Mouse (Mus musculus): ENCODE results near the gene Ihh.

The Ihh gene

DNA sequence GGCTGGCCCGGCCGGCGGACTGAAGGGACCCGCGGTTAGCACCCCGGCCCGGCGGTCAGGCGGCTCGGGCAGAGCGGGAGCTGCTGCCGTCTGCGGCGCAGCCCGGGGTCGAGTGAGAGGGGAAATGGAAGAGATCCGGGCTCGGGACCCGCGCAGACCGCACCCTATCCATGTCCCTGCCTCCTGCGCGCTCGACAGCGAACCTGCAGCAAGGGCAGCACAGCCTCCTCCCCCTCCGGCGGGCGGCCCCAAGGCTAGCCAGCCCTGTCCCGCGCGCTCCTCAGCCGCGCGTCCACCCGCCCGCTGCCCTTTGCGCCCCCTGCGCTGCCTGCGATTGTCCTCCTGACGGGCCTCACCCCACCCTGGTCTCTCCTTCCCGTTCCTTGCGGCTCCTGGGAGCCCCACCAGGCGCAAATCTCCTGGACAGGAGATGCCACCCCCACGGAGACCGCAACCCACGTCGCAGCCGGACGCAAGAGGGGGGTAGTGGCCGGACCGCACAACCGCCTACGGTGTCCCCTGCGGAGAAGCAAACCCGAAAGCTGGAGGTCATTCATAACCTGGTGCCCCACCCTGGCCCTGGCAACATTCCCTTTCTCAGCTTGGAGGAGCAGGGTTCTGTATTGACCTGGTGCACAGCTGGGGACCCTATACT lies at the start of gene Ihh:
TSS of gene Ihh (minus strand) at position 117 of the 655 bp plus-strand sequence.
- in situ Hi-C loops (cut with MboI; ENCODE audit: low sequenced_read_pairs) = no loop called here

DNA sequence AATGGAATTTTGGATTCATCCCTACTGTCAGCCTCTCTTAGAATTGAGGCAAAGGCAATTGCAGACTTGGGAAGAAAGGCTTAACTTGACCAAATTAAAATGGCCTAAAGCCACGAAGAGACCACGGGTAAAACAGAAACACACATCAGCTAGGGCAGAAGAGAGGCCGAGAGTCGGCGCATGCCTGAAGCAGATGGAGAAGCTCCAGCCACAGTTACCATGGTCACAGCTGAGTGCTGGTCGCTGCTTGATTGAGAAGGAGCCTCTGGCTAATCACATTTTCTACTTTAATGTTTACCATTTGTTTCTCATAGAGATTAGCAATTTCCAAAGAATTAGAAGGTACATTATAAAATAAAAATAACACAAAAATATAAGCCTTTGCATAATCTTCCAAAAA lies 49.7 kb upstream of the Ihh start:
- in situ Hi-C loops (cut with MboI; ENCODE audit: low sequenced_read_pairs) = no loop called here

DNA sequence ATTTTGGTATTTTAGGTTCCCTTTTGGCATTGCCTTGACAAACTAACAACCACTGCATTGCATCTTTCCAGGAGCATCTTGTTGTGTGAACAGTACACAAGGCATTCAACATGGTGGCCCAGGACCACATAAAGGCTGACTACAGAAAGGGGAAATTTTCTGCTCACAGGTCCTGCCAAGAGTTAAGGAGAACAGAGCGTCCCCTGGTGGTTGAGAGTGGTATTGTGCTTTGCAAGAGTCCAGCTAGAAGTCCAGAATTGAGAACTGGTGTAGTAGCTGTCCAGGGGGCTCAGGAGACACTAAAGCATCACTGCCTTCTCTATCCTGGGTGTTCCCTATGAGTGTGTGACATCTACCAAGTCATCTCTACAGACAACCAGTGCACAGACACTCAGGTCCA lies 49.0 kb upstream of the Ihh start:
- in situ Hi-C loops (cut with MboI; ENCODE audit: low sequenced_read_pairs) = no loop called here

DNA sequence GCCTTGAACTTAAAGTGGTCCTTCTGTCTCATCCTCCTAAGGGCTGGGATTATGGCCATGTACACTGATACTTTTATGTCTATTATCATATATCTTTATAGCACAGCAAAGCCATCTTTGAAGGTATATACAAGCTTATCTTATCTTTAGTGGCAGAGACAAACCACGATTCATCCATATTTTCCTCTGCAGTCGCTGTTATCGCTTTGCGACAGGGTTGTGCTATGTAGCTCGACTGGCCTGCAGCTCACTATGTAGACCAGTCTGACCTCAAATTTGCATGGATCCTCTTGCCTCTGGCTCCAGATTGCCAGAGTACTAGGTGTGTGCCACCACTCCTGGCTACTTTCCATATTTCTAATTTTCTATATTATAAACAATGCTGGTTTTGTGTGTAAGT lies 47.7 kb upstream of the Ihh start:
- in situ Hi-C loops (cut with MboI; ENCODE audit: low sequenced_read_pairs) = no loop called here

DNA sequence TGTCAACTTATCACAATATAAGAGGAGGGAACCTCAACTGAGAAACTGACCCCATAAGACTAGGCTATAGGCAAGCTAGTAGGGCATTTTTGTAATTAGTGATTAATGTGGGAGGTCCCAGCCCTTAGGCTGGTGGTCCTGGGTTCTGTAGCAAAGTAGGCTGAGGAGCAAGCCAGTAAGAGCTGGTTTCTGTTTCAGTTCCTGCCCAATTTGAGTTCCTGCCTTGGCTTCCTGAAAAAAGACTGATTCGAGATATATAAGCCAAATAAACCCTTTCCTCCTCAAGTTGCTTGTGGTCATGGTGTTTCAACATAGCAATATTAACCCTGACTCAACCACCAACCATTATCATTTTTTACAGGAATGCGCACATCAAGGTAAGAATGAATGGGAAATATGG lies 45.8 kb upstream of the Ihh start:
- in situ Hi-C loops (cut with MboI; ENCODE audit: low sequenced_read_pairs) = no loop called here

DNA sequence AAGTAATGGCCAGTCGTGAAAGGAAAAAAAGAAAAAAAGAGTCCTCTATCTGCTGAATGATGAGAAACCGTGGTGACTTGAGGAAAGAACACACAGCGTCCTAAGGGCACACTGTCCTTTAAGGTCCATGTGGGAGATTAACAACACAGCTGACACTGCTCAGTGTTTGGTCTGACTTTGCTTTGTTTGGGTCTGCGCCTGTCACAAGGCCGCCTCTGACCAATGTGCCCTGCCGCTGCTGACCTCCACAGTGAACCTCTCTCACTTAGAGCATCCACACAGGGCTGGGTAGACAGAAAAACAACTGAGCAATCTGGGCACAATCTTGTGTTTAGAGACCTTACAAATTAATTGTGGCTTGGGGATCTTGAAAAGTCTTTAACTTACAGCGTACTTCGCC lies 25.5 kb upstream of the Ihh start:
- in situ Hi-C loops (cut with MboI; ENCODE audit: low sequenced_read_pairs) = no loop called here

DNA sequence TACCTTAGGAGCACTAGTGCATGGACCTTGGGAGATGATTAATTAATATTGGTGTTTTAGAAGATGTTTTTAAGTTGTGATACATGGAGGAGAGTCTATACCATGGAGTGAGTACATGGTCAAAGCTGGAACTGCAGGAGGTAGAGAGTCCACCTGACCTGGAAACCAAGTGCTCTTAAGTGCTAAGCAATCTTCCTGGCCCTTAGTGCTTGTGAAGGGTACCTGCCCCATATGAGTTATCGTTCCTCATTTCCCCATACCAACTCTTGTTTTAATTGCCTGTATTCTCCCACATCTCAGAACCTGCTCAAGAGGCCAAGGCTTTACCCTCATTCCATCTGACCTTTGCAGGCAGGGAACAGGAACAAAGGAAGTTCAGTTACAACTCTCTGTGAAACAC lies 24.5 kb upstream of the Ihh start:
- in situ Hi-C loops (cut with MboI; ENCODE audit: low sequenced_read_pairs) = no loop called here

DNA sequence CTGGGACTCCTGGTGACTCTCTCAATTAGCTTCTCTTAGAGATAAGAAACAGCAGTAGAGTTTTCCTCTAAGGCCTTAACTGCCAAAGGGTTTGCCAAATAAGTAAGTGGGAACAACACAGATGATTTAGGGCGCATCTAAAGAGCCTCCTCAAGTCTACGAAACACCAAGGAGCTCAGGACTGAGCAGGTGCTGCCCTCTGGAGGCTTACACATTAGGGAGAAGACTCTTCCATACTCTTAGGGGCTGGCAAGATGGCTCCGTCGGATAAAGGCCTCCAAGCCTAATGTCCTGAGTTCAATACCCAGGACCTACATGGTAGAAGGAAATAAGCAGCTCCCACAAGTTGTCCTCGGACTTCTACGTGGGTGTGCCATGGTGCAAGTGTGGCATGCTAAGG lies 22.1 kb upstream of the Ihh start:
- in situ Hi-C loops (cut with MboI; ENCODE audit: low sequenced_read_pairs) = no loop called here

DNA sequence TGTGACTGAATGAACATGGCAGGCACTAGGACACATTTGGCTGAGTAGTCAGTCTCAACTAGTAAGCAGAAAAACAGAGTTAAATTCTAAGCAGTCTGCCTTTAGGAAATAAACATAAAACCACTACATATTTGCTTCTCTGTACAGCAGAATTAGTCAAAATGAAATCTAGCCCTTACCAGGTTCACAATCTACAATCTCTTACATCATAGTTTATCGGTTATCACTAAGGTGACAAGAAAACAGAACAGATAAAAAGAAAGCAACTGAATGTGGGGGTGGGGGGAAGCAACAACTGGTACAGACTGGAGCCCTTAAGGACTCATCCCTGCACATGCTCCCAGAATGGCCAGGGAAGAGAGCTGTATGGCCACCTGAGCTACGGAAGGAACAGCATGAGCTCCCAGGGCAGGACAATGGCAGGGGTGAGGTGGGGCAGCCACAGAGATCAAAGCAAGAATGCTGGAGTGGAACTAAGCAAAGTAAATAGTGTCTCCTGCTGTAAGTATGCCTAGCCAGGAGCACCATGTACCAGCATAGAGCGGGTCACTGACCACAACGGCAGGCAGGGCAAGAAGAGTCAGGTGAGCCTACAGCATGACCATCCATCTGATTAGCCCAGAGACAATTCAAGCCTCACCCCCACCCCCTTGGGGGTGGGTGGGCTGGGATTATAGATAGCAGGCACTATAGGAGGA lies 20.0 kb upstream of the Ihh start:
- in situ Hi-C loops (cut with MboI; ENCODE audit: low sequenced_read_pairs) = no loop called here

DNA sequence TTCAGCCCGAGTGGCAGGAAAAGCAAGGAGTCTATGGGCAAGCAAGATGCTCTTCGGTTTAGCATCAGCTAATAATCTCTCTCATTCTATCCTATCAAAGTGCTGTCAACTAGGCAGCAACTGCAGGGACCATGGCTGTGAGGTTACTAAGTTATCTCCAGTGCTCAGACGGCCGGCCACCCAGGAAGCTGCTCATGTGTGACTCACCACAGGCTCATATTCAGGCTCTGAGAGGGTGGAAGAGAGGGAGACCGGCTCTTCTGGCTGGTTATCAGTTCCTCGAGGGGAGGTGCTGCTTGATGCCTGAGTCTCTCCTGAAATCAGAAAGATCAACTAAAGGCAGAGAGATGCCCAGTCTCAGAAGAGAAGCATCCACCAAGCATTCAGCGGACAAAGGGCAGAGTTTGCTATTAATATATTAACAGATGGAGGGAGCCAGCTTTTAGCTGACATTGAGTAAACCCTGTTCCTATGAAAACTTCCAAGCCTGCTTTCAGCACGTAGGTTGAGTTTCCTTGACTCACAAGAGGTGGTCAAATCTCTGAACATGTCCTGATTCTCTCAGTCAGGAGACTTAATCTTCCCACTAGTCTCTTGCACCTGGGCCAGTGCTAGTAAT lies 16.6 kb upstream of the Ihh start:
- in situ Hi-C loops (cut with MboI; ENCODE audit: low sequenced_read_pairs) = no loop called here

DNA sequence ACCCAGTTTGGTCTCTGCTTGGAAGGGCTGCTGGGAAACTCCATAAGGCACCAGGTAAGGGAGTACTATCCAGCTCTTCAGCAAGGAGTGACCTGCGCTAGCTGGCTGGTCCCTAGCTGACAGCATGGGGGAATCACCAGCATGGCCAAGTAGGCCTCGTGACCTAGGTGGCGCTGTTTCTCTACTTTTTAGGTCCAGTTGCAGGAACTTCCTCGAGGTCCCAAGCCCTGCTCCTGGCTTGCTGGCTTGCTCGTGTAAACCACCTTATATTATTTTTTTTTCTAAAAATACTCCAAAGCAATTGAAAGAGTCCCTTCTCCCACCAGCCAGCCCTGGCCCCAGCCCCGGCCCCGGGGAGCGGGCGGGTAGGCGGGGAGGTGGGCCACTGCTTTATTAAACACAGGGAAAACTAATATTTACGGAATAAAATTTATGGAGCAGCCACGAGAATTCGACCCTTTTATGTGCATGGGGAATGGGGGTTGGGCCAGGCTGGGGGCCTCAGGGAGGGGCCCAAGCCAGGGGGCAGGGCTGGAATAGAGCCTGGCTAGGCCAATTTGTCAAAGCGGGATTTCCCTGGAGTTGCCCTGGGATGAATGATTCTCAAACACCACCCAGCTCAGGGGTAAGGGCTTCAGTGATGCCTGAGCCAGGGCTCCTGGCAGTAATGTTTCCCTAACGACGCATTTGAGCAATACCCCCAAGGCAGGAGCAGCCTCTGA lies 13.2 kb upstream of the Ihh start:
- in situ Hi-C loops (cut with MboI; ENCODE audit: low sequenced_read_pairs) = no loop called here

DNA sequence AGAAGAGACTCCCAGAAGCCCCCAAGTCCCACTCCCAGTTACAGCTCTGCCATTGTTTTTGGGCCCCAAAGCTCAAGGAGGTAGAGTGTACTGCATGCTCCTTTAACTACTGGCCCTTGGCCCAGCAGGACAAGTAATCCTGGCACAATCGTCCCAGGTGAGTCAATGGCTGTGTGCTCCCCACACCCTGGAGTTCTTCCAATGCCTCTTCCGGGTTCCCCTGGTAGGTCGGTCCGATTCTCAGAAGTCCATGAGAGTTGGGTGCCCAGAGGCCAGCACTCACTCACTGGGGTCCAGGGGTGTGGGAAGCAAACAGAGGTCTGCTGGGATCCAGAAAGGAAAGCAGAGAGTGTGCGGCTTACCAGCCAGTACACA lies 11.4 kb upstream of the Ihh start:
- in situ Hi-C loops (cut with MboI; ENCODE audit: low sequenced_read_pairs) = no loop called here

DNA sequence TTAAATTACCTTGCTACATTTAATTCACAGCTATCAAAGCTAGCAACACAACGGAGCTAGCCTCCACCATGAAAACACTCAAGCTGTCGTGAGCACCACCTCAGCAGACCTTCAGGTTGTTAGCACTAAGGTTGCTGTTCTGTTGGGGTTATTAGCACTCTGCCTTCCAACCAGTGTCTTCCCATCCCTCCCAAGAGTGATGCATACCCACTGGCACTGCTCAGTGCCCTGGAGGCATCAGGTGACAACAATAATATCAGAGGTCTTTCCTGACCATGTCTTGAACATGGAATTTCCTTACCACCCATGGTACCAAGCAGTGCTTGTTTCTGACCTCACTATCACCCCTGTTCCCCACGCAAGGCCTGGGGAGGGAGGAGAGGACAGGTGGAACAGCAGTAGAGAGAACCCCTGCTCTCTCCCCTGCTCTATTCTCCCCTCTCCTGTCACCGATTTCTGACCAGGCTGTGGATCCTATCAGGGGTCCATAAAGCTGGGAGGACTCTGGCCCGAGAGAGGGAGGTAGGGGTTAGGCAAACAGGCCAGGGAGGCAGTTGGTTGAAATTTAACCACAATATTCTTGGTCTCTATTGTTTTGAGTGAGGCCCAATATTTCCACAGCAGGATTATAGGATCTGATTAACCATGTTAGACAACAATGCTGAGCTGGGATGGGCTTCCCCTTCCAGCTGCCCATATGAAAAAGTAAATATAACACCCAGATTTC lies 10.8 kb upstream of the Ihh start:
- in situ Hi-C loops (cut with MboI; ENCODE audit: low sequenced_read_pairs) = no loop called here

DNA sequence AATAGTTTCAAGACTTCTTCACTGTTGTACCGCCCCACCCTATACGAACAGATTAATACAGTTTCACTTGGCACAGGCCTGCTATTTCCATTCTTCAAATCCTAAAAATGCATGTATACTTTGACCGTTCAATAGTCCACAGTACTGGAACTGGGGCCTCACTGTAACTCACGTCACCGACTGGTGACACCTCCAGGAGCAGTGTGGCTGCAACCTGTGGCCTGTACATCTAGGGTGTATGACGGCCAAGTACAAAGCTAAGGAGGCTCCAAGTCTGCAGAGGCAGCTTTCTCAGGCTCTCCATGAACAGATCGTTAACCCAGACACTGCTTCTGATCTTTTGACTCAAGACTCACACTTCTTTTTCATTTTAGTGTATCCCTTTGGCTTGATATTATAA lies 10.2 kb upstream of the Ihh start:
- in situ Hi-C loops (cut with MboI; ENCODE audit: low sequenced_read_pairs) = no loop called here

DNA sequence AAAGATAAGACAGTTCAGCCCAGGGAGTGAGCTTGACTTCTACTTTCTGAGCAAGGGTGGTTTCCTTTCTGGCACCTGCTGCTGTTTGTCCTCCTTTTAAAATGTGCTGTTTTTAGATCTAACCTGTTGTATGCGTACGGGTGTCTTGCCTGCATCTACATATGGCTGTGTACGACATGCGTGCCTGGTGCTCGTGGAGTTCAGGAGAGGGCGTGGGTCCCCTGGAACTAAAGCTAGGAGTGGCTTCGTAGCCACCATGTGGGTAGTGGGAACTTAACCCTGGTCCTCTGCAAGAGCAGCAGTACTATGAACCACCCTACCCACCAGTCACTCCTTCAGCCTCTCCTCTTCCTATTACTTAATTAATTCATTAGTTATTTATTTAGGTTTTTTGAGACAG lies 8.6 kb upstream of the Ihh start:
- in situ Hi-C loops (cut with MboI; ENCODE audit: low sequenced_read_pairs) = no loop called here

DNA sequence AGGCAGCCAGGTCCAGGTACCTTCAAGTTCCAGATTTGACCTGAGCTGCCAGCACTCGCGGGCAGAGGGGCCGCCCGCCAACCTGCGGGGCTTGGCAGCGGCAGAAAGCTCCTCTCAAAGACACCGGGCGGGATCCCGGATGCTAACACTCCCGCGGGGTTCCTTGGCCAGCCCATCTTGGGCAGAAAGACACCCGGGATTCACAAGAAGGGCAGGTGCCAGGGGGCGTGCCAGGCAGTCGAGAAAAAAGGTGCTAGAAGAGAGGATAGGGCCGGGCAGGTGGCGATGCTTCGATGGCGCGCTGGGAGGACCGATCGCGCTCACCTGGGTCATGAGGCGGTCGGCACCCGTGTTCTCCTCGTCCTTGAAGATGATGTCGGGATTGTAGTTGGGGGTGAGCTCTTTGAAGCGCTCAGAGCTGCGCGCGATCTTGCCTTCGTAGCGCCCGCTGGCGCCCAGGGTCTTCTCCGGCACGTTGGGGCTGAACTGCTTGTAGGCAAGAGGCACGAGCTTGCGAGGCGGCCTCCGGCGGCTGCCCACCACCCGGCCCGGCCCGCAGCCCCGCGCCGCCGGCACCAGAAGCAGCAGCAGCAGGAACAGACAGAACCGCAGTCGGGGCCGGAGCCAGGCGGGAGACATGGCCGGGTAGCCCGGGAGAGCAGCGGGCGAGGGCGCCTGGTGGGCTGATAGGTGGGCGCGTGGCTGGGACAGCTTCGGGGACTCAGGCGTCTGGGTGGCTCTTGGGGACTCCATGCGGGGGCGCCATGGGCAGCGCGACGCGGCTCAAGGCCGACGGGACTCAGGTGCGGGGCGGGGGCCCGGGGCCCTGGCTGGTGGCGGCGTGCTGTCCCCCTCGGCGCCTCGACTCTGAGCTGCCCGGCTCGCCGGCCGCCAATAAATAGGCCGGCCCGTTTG lies 639 bp downstream of the Ihh start:
- in situ Hi-C loops (cut with MboI; ENCODE audit: low sequenced_read_pairs) = no loop called here

DNA sequence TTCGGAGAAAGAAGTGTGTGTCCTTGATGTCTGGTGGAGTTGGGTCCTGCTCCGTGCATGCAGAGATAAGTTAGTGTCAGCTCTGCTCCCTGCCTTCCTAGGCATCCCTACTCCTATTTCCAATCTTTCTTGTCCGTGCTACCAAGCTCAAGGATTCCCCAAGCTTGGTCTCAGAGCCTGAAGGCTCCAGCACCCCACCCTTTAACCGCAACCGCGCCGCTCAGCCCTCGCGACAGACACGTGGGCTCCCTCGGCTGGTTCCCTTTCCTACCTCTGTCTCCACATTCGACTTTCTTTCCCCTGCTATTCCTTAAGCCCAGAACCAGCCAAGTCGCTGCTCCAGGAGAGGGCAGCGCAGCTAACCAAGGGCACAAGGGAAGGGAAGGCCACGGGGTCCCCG lies 1.4 kb downstream of the Ihh start:
- in situ Hi-C loops (cut with MboI; ENCODE audit: low sequenced_read_pairs) = no loop called here

DNA sequence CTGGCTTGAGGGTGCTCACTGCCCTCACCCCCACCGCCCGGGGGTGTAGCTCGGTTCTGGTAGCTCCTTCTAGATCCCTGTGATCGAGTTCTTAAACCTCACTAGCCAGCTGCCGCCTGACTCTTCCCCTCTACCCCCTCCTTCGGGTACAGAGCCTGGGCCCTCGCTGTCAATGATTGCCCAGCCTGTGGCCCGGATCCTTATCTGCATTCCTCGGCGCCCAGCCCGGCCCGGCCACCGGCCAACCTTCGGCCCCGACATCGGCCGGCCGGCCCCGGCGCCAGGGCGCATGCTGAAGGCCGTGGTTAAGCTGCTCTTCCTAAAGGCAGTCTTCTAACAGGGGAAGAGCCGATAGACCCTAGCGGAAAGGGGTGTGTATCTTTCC lies 1.8 kb downstream of the Ihh start:
- in situ Hi-C loops (cut with MboI; ENCODE audit: low sequenced_read_pairs) = no loop called here

DNA sequence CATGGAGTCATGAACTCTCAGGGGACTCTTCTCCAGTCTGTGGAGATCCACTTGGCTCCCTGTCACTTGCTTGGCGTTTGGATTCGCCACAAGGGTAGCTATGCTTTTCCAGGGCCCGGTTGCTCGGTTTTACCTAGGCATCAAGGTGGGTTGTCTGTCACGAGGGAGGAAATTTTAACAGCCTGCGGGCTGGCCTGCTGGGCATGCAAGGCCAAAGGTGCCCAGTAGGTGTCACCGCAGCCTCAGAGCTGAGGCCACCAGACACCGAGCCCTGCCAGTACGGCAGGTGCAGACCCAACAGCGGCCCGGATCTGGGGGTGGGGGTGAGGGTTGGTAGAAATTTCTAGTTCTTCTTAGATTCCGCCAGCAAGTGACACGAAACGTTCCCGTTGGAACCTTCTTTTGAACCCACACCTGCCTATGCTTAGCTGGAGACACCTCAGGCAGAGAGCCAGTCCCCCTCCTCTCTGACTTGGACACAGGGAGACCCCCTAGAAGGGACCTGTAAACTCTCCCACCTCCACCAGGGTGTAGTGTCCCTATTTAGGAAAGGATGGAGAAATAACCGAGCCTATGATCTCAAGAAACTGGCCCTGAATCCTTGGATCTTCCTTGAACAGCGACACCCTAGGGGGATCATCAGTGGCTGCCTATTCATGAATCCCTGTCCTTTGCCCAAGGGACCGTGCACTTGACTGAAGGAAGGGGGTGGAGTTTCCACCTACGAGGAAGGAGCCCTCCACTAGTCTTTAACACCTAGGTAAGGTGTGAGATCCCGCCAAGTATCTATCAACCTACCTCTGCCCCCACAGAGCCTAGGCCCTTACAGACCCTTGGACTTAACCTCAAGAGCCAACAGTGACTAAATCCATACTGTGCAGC lies 2.4 kb downstream of the Ihh start:
- in situ Hi-C loops (cut with MboI; ENCODE audit: low sequenced_read_pairs) = no loop called here
